Mouse (Mus musculus): Measurements from ENCODE around the gene Mad1l1.

DNA sequence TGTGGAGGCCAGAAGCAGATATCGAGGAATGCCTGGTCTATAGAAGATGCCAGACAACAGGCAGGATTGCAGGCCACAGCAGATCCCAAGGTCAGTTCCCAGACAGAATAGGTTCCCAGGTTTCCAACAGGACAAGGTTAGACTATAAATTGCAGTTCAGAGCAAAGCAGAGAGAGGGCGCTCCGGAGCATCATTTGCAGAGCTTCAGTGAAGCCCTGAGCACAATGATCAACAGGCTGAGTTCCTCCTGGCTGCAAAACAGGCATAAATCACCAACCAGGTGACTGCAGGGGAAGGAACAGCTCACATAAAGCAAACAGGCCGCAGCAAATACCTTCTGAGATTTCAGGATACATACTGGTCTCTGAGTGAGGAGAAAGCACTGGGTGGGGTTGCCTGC lies 123.6 kb downstream of the Mad1l1 start:
- TF ChIP-seq CTCF (IDR thresholded peaks at IDR 0.05; ENCODE audit: borderline replicate concordance, insufficient read depth, low read length) = peak; percentile 16; the same call in 1 of the 2 replicates
- TF ChIP-seq POLR2A (IDR thresholded peaks at IDR 0.05; ENCODE audit: low read depth, low read length) = no peak

Data from embryonic fibroblast, embryonic 13.5 days (primary cell).